Mouse (Mus musculus): ENCODE measurements around the gene Dock2. TPM values are rescaled to one million over a fixed set of nuclear protein-coding genes. Genes with fewer than 3 reads are reported as not detected.

The Dock2 gene
- total and polyA plus RNA-seq, 2 experiments from 2014 or later: 0.57 to 1.6 TPM

GRCm38 (mm10) chr11:34300064-34300463 lies 483.6 kb downstream of the Dock2 start:
- DNase-seq (ENCODE audit: low spot score) (no peak), ATAC-seq (ENCODE audit: low FRiP score) (no peak)
- no peak overlapping the region for H3K27ac ChIP-seq (ENCODE audit: low read depth, low read length)
- H3K27me3 ChIP-seq (ENCODE audit: insufficient read depth, low read length): no peaks in the 10 kb centered on the region
- H3K4me3 ChIP-seq (ENCODE audit: low read depth, low read length): no peak overlapping the region
- no peaks in the 10 kb centered on the region for H3K9me3 ChIP-seq (ENCODE audit: low read length)
- TF ChIP-seq CTCF (IDR thresholded peaks at IDR 0.05): no peak
- no peaks in the 10 kb centered on the region; the same call in 1 of the 2 replicates for H3K4me1 ChIP-seq (ENCODE audit: insufficient read depth, low read length)
- H3K4me2 ChIP-seq (ENCODE audit: low read depth, low read length, poor library complexity, severe bottlenecking): no peak overlapping the region
- no peaks in the 10 kb centered on the region for H3K36me3 ChIP-seq (ENCODE audit: insufficient read depth, low read length)
- H3K9ac ChIP-seq (replicated peaks; ENCODE audit: low read length, poor library complexity, severe bottlenecking): no peak overlapping the region
- WGBS: 95% methylated on average over 7 of the region's 7 CpGs

- H3K9me3 ChIP-seq (ENCODE audit: low read length): no peaks in the 10 kb centered on the region
- TF ChIP-seq CTCF (IDR thresholded peaks at IDR 0.05): no peak
- no peak overlapping the region for H3K4me3 ChIP-seq (ENCODE audit: low read depth, low read length)
- WGBS: 100% methylated on average over 1 of the region's 1 CpGs
- H3K27ac ChIP-seq (ENCODE audit: low read depth, low read length): no peak overlapping the region
- H3K9ac ChIP-seq (replicated peaks; ENCODE audit: low read length, poor library complexity, severe bottlenecking): no peak overlapping the region
- H3K4me2 ChIP-seq (ENCODE audit: low read depth, low read length, poor library complexity, severe bottlenecking): no peak overlapping the region
- DNase-seq (ENCODE audit: low spot score): no peak
- no peaks in the 10 kb centered on the region for H3K27me3 ChIP-seq (ENCODE audit: insufficient read depth, low read length)
- no peak for ATAC-seq (ENCODE audit: low FRiP score)
- H3K36me3 ChIP-seq (ENCODE audit: insufficient read depth, low read length): no peaks in the 10 kb centered on the region
- no peaks in the 10 kb centered on the region; the same call in 1 of the 2 replicates for H3K4me1 ChIP-seq (ENCODE audit: insufficient read depth, low read length)
Measured at GRCm38 (mm10) chr11:34299550-34299949, 484.1 kb downstream of the Dock2 start.

GRCm38 (mm10) chr11:34297698-34298378 lies 485.9 kb downstream of the Dock2 start:
- DNase-seq (ENCODE audit: low spot score) (no peak), ATAC-seq (ENCODE audit: low FRiP score) (peak; percentile 68)
- Histone ChIP-seq H3K4me3 (ENCODE audit: low read depth, low read length) (no peak overlapping the region), H3K36me3 (ENCODE audit: insufficient read depth, low read length) (no peaks in the 10 kb centered on the region), H3K4me1 (ENCODE audit: insufficient read depth, low read length) (no peaks in the 10 kb centered on the region; the same call in 1 of the 2 replicates), H3K9me3 (ENCODE audit: low read length) (no peaks in the 10 kb centered on the region), H3K27ac (ENCODE audit: low read depth, low read length) (0 out of 2 replicates have a peak overlapping the region, but pooled peaks have one; percentile 18), H3K27me3 (ENCODE audit: insufficient read depth, low read length) (no peaks in the 10 kb centered on the region), H3K4me2 (ENCODE audit: low read depth, low read length, poor library complexity, severe bottlenecking) (no peak overlapping the region), H3K9ac (replicated peaks; ENCODE audit: low read length, poor library complexity, severe bottlenecking) (no peak overlapping the region)
- TF ChIP-seq CTCF (IDR thresholded peaks at IDR 0.05): no peak
- WGBS: 31% methylated on average over 5 of the region's 5 CpGs

GRCm38 (mm10) chr11:34291304-34291703 lies 492.4 kb downstream of the Dock2 start:
- no peak overlapping the region for H3K4me3 ChIP-seq (ENCODE audit: low read depth, low read length)
- H3K36me3 ChIP-seq (ENCODE audit: insufficient read depth, low read length): no peaks in the 10 kb centered on the region
- DNase-seq (ENCODE audit: low spot score): no peak
- ATAC-seq (ENCODE audit: low FRiP score): no peak
- H3K9me3 ChIP-seq (ENCODE audit: low read length): no peaks in the 10 kb centered on the region
- no peak for TF ChIP-seq CTCF (IDR thresholded peaks at IDR 0.05)
- 42% methylated on average over 3 of the region's 3 CpGs for WGBS
- H3K4me1 ChIP-seq (ENCODE audit: insufficient read depth, low read length): no peaks in the 10 kb centered on the region; the same call in 1 of the 2 replicates
- no peak overlapping the region for H3K4me2 ChIP-seq (ENCODE audit: low read depth, low read length, poor library complexity, severe bottlenecking)
- no peak overlapping the region for H3K27ac ChIP-seq (ENCODE audit: low read depth, low read length)
- H3K9ac ChIP-seq (replicated peaks; ENCODE audit: low read length, poor library complexity, severe bottlenecking): no peak overlapping the region
- no peaks in the 10 kb centered on the region for H3K27me3 ChIP-seq (ENCODE audit: insufficient read depth, low read length)

- DNase-seq (ENCODE audit: low spot score): no peak
- no peak for TF ChIP-seq CTCF (IDR thresholded peaks at IDR 0.05)
- Histone ChIP-seq H3K27ac (ENCODE audit: low read depth, low read length) (no peak overlapping the region), H3K9ac (replicated peaks; ENCODE audit: low read length, poor library complexity, severe bottlenecking) (no peak overlapping the region), H3K9me3 (ENCODE audit: low read length) (no peaks in the 10 kb centered on the region), H3K27me3 (ENCODE audit: insufficient read depth, low read length) (peaks cover 5% of the 10 kb centered on the region; the same call in 1 of the 2 replicates), H3K4me1 (ENCODE audit: insufficient read depth, low read length) (no peaks in the 10 kb centered on the region; the same call in 1 of the 2 replicates), H3K4me2 (ENCODE audit: low read depth, low read length, poor library complexity, severe bottlenecking) (no peak overlapping the region), H3K36me3 (ENCODE audit: insufficient read depth, low read length) (no peaks in the 10 kb centered on the region), H3K4me3 (ENCODE audit: low read depth, low read length) (no peak overlapping the region)
- WGBS: 25% methylated on average over 2 of the region's 2 CpGs
- no peak for ATAC-seq (ENCODE audit: low FRiP score)
Measured at GRCm38 (mm10) chr11:34290708-34291107, 493.0 kb downstream of the Dock2 start.

GRCm38 (mm10) chr11:34290265-34290664 lies 493.4 kb downstream of the Dock2 start:
- Histone ChIP-seq H3K9me3 (ENCODE audit: low read length) (no peaks in the 10 kb centered on the region), H3K27me3 (ENCODE audit: insufficient read depth, low read length) (peaks cover 6% of the 10 kb centered on the region; the same call in 1 of the 2 replicates), H3K36me3 (ENCODE audit: insufficient read depth, low read length) (no peaks in the 10 kb centered on the region), H3K4me3 (ENCODE audit: low read depth, low read length) (no peak overlapping the region), H3K9ac (replicated peaks; ENCODE audit: low read length, poor library complexity, severe bottlenecking) (no peak overlapping the region), H3K27ac (ENCODE audit: low read depth, low read length) (no peak overlapping the region), H3K4me1 (ENCODE audit: insufficient read depth, low read length) (no peaks in the 10 kb centered on the region; the same call in 1 of the 2 replicates), H3K4me2 (ENCODE audit: low read depth, low read length, poor library complexity, severe bottlenecking) (no peak overlapping the region)
- no peak for TF ChIP-seq CTCF (IDR thresholded peaks at IDR 0.05)
- no peak for DNase-seq (ENCODE audit: low spot score)
- 23% methylated on average over 4 of the region's 4 CpGs for WGBS
- ATAC-seq (ENCODE audit: low FRiP score): no peak

Measured in midbrain, postnatal 0 days (tissue).